Mouse (Mus musculus): ENCODE data around the gene Qpctl. TPM values are rescaled to one million over a fixed set of nuclear protein-coding genes. Genes with fewer than 3 reads are reported as not detected.

Gene Qpctl
- 10 to 100 TPM; 22.6 to 23.1 TPM for total RNA-seq (2021)

GRCm38 (mm10) chr7:19148875-19149541 lies at the start of gene Qpctl:
Gene Qpctl (minus strand): TSS chr7:19149291.
- peak; percentile 99 for DNase-seq (ENCODE audit: extremely low spot score in 1 of 2, low spot score in 2 of 2)
- intact Hi-C loops (cut with DNase I), result no loop called here

- intact Hi-C loops (cut with DNase I), result no loop called here
- DNase-seq (ENCODE audit: extremely low spot score in 1 of 2, low spot score in 2 of 2), result no peak
Observed at GRCm38 (mm10) chr7:19197985-19198384, 48.9 kb upstream of the Qpctl start.

DNA sequence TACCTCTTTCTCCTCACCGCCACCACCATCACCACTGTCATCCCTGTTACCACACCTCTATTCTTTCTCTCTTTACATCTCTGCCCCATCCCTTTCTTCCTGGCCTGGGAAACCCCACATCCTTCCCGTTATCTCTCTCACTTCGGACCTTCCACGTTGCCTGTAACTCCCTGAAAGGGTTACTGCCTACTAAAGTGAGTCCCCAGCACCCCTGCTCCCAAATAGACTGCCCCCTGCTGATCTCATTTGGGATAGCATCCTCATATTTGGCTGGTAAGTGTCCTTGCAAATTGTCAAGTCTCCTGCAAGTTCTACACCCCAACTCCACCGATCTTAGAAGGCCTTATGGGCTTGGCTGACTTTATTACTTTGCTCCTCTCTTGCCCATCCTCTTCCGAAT lies 47.6 kb upstream of the Qpctl start:
- intact Hi-C loops (cut with DNase I), result no loop called here
- no peak for DNase-seq (ENCODE audit: extremely low spot score in 1 of 2, low spot score in 2 of 2)

GRCm38 (mm10) chr7:19194676-19195075 lies 45.6 kb upstream of the Qpctl start:
- no peak for DNase-seq (ENCODE audit: extremely low spot score in 1 of 2, low spot score in 2 of 2)
- intact Hi-C loops (cut with DNase I), result no loop called here

GRCm38 (mm10) chr7:19184758-19185157 lies 35.7 kb upstream of the Qpctl start:
- intact Hi-C loops (cut with DNase I), result no loop called here
- DNase-seq (ENCODE audit: extremely low spot score in 1 of 2, low spot score in 2 of 2), result no peak

- intact Hi-C loops (cut with DNase I), result no loop called here
- DNase-seq (ENCODE audit: extremely low spot score in 1 of 2, low spot score in 2 of 2), result peak in 1 of 2 experiments; percentile 71
Observed at GRCm38 (mm10) chr7:19184250-19184649, 35.2 kb upstream of the Qpctl start.

GRCm38 (mm10) chr7:19180862-19181429 lies 31.9 kb upstream of the Qpctl start:
- intact Hi-C loops (cut with DNase I), result no loop called here
- peak in 1 of 2 experiments; percentile 69 for DNase-seq (ENCODE audit: extremely low spot score in 1 of 2, low spot score in 2 of 2)

DNA sequence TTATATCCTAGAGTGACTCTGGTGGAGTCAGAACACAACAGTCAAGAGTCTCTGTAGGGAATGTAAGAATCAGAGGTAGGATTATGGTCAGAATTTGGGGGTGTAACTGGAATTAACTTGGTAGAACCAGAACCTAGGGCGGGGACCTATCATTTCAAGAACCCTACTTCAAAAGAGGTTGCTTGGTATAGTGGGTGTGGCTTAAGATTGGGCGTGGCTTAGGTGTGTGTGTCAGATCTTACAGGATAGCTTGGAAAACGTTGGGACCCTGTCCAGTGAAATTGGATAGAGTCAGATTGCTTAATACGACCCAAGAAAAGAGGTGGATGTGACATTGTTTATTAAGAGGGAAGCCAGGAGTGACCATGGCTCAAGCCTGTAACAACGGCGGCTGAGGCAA lies 30.8 kb upstream of the Qpctl start:
- intact Hi-C loops (cut with DNase I), result no loop called here
- no peak for DNase-seq (ENCODE audit: extremely low spot score in 1 of 2, low spot score in 2 of 2)

- intact Hi-C loops (cut with DNase I), result no loop called here
- peak in 1 of 2 experiments; percentile 89 for DNase-seq (ENCODE audit: extremely low spot score in 1 of 2, low spot score in 2 of 2)
Observed at GRCm38 (mm10) chr7:19179173-19179572, 30.1 kb upstream of the Qpctl start.

- peak; percentile 76 to 84 for DNase-seq (ENCODE audit: extremely low spot score in 1 of 2, low spot score in 2 of 2)
- intact Hi-C loops (cut with DNase I), result no loop called here
Observed at GRCm38 (mm10) chr7:19178443-19179092, 29.5 kb upstream of the Qpctl start.

- DNase-seq (ENCODE audit: extremely low spot score in 1 of 2, low spot score in 2 of 2), result peak in 1 of 2 experiments; percentile 69
- intact Hi-C loops (cut with DNase I), result no loop called here
Observed at GRCm38 (mm10) chr7:19178035-19178434, 28.9 kb upstream of the Qpctl start.

DNA sequence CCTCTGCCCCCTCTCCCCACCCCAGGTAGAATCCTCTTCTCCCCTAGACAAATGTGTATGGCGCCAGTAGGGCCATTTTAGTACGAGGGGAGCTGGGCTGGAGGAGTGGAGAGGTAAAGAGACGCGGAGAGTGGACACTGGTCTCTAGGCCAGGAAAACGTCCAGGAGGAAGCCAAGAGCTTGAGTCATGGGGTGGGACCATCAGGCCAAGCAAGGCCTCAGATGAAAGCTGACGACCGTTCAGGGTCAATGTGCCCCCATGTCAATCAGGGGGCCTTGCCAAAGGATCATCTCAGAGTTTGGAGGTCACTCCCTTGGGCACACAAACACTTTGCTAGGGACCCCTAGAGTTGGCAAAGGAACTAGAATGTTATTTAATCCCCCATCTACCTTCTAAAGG lies 28.1 kb upstream of the Qpctl start:
- no peak for DNase-seq (ENCODE audit: extremely low spot score in 1 of 2, low spot score in 2 of 2)
- intact Hi-C loops (cut with DNase I), result no loop called here

GRCm38 (mm10) chr7:19176516-19176947 lies 27.4 kb upstream of the Qpctl start:
- peak in 1 of 2 experiments; percentile 79 for DNase-seq (ENCODE audit: extremely low spot score in 1 of 2, low spot score in 2 of 2)
- intact Hi-C loops (cut with DNase I), result no loop called here

GRCm38 (mm10) chr7:19175708-19176515 lies 26.8 kb upstream of the Qpctl start, which contains the start of gene Eml2:
Gene Eml2 (plus strand): TSS chr7:19176421.
- peak; percentile 77 to 83 for DNase-seq (ENCODE audit: extremely low spot score in 1 of 2, low spot score in 2 of 2)
- intact Hi-C loops (cut with DNase I), result no loop called here

DNA sequence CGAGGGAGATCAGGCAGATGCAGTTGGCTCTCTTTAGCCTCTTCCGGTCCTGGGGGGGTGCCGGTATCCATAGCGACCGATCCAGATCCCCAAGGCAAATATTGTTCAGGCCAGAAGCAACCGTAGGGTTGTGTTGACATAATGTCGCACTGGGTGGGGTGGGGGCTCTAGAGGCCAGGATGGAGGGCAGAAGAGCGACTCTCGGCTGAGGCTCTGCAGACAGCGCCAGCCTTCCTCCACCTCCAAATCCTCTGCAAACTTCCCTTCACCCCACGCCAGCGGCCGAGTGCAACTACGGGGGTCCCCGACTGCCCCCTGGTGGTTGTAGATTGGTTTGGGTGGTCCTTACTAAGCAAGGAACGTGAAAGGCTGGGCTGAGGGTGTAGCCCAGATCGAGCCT lies 23.8 kb upstream of the Qpctl start:
- peak; percentile 84 to 93 for DNase-seq (ENCODE audit: extremely low spot score in 1 of 2, low spot score in 2 of 2)
- intact Hi-C loops (cut with DNase I), result loop anchor here (1.0 kb wide), 1 partner anchor 16 kb away; no protein-coding TSS in a partner anchor

DNA sequence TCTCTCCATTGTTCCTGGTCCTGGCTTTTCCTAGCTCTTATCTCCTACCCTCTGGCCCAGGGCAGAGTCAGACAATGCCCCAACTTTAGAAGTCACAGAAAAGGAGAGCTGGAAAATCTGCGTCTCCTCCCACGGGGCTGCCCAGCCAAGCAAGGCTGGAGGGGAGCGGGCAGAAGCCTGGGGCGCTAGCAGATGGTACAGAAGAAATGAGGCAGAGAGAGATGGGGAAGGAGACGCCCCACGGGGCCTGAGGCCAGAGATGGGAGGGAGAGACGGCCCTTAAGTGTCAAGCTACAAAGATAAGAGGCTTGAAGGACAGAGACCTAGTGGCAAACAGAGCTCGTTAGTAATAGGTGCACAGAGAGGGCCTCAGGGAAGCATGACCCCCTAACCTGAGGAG lies 22.7 kb upstream of the Qpctl start:
- intact Hi-C loops (cut with DNase I), result no loop called here
- no peak for DNase-seq (ENCODE audit: extremely low spot score in 1 of 2, low spot score in 2 of 2)

GRCm38 (mm10) chr7:19170142-19170541 lies 21.1 kb upstream of the Qpctl start:
- peak; percentile 69 to 80 for DNase-seq (ENCODE audit: extremely low spot score in 1 of 2, low spot score in 2 of 2)
- intact Hi-C loops (cut with DNase I), result no loop called here

- DNase-seq (ENCODE audit: extremely low spot score in 1 of 2, low spot score in 2 of 2), result no peak
- intact Hi-C loops (cut with DNase I), result no loop called here
Observed at GRCm38 (mm10) chr7:19169506-19169905, 20.4 kb upstream of the Qpctl start.

DNA sequence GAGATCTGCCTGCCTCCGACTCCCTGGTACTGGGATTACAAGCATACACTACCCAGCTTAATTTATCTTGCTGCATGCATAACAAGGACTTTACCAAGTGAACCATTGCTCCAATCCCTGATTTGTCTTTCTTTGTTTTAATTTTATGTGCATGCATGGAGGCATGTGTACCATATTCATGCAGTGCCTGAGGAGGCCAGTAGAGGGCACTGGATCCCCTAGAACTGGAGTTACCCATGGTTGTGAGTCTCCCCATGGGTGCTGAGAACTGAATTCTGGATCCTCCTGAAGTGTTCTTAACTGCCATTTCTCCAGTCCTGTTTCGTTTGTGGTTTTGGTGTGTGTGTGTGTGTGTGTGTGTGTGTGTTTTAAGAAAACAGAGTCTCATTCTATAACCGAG lies 17.9 kb upstream of the Qpctl start:
- DNase-seq (ENCODE audit: extremely low spot score in 1 of 2, low spot score in 2 of 2), result no peak
- intact Hi-C loops (cut with DNase I), result no loop called here
